Mouse (Mus musculus) forebrain, embryonic 12.5 days (tissue): ENCODE data around the gene Galnt7. TPM values are rescaled to one million over a fixed set of nuclear protein-coding genes. Genes with fewer than 3 reads are reported as not detected.

Source experiments
- ATAC-seq: fragments of 200-750 bp; cut with Nextera tagmentation; 2 replicates; pipeline ENCODE4 v1.8.0; 2017; ENCODE audit warnings: moderate TSS enrichment; ENCODE audit not compliant: low FRiP score
- H3K27ac ChIP-seq: fragments of 300-500 bp; sonication (generic); 2 replicates; pipeline ENCODE4 v1.5.1; 2016; ENCODE audit warnings: mild to moderate bottlenecking
- H3K27me3 ChIP-seq: fragments of 300-500 bp; sonication (generic); 2 replicates; pipeline ENCODE4 v1.6.1; 2016; ENCODE audit warnings: mild to moderate bottlenecking
- H3K36me3 ChIP-seq: fragments of 300-500 bp; sonication (generic); replicated peaks from 2 replicates; pipeline ENCODE4 v1.6.1; 2016; ENCODE audit warnings: mild to moderate bottlenecking
- H3K4me1 ChIP-seq: fragments of 300-500 bp; sonication (generic); 2 replicates; pipeline ENCODE4 v1.6.1; 2016
- H3K4me2 ChIP-seq: fragments of 300-500 bp; sonication (generic); 2 replicates; pipeline ENCODE4 v1.6.1; 2016; ENCODE audit warnings: mild to moderate bottlenecking, moderate library complexity
- H3K4me3 ChIP-seq: fragments of 300-500 bp; sonication (generic); replicated peaks from 2 replicates; pipeline ENCODE4 v1.5.1; 2016; ENCODE audit warnings: mild to moderate bottlenecking
- H3K9ac ChIP-seq: fragments of 300-500 bp; sonication (generic); 2 replicates; pipeline ENCODE4 v1.6.1; 2016; ENCODE audit warnings: mild to moderate bottlenecking
- H3K9me3 ChIP-seq: fragments of 300-500 bp; sonication (generic); 2 replicates; pipeline ENCODE4 v1.6.1; 2016
- WGBS: fragments of 180-500 bp; shearing (Covaris S2); methylation state at CpG from one replicate; pipeline ENCODE4 v1.1.7; 2016; 5-methylcytosine and 5-hydroxymethylcytosine counted together
- polyA plus RNA-seq: library from polyadenylated mRNA; unstranded; fragments of >200 nt; fragmentation: Nextera tagmentation; extraction: Ambion mirVana; gene quantifications from 2 replicates; pipeline ENCODE4 v1.2.1, GENCODE M21; 2016

The Galnt7 gene
- polyA plus RNA-seq, 1 experiment from 2014 or later: 18.9 TPM

- no peak overlapping the region for H3K4me2 ChIP-seq
- H3K4me1 ChIP-seq: peaks cover 8% of the 10 kb centered on the region
- no peaks in the 10 kb centered on the region for H3K36me3 ChIP-seq
- no peaks in the 10 kb centered on the region for H3K9me3 ChIP-seq
- no peak for ATAC-seq
- no peak overlapping the region for H3K27ac ChIP-seq
- H3K27me3 ChIP-seq: 0 out of 2 replicates have a peak, but pooled peaks cover 5% of the 10 kb centered on the region
- no peak overlapping the region for H3K4me3 ChIP-seq
- H3K9ac ChIP-seq: no peak overlapping the region
- WGBS: 86% methylated on average over 6 of the region's 6 CpGs
These were observed 2.6 kb downstream of the Galnt7 start for GRCm38 (mm10) chr8:57650216-57650615.

GRCm38 (mm10) chr8:57647566-57647965 is 5.3 kb downstream of the Galnt7 start:
- no peak for ATAC-seq
- H3K36me3 ChIP-seq: no peaks in the 10 kb centered on the region
- no peaks in the 10 kb centered on the region for H3K27me3 ChIP-seq
- H3K4me2 ChIP-seq: no peak overlapping the region
- no peaks in the 10 kb centered on the region for H3K9me3 ChIP-seq
- 92% methylated on average over 3 of the region's 3 CpGs for WGBS
- peaks cover 4% of the 10 kb centered on the region for H3K4me1 ChIP-seq
- no peak overlapping the region for H3K4me3 ChIP-seq
- no peak overlapping the region for H3K27ac ChIP-seq
- H3K9ac ChIP-seq: no peak overlapping the region

GRCm38 (mm10) chr8:57644281-57644680 is 8.6 kb downstream of the Galnt7 start:
- H3K9ac ChIP-seq: no peak overlapping the region
- no peaks in the 10 kb centered on the region for H3K27me3 ChIP-seq
- 91% methylated on average over 6 of the region's 6 CpGs for WGBS
- no peaks in the 10 kb centered on the region for H3K9me3 ChIP-seq
- H3K4me1 ChIP-seq: no peaks in the 10 kb centered on the region
- H3K27ac ChIP-seq: no peak overlapping the region
- no peak overlapping the region for H3K4me3 ChIP-seq
- no peak for ATAC-seq
- H3K36me3 ChIP-seq: no peaks in the 10 kb centered on the region
- no peak overlapping the region for H3K4me2 ChIP-seq

GRCm38 (mm10) chr8:57642722-57643121 is 10.1 kb downstream of the Galnt7 start:
- H3K27me3 ChIP-seq: no peaks in the 10 kb centered on the region
- no peaks in the 10 kb centered on the region for H3K4me1 ChIP-seq
- no peaks in the 10 kb centered on the region for H3K36me3 ChIP-seq
- no peak for ATAC-seq
- WGBS: 78% methylated on average over 5 of the region's 5 CpGs
- no peak overlapping the region for H3K9ac ChIP-seq
- H3K9me3 ChIP-seq: no peaks in the 10 kb centered on the region
- H3K4me2 ChIP-seq: no peak overlapping the region
- no peak overlapping the region for H3K27ac ChIP-seq
- H3K4me3 ChIP-seq: no peak overlapping the region

- no peak for ATAC-seq
- WGBS: 55% methylated on average over 6 of the region's 6 CpGs
These were observed 13.9 kb downstream of the Galnt7 start for GRCm38 (mm10) chr8:57638925-57639324.

GRCm38 (mm10) chr8:57637599-57638280 is 15.1 kb downstream of the Galnt7 start:
- 88% methylated on average over 15 of the region's 15 CpGs for WGBS
- no peak overlapping the region for H3K9ac ChIP-seq
- no peaks in the 10 kb centered on the region for H3K27me3 ChIP-seq
- H3K4me3 ChIP-seq: no peak overlapping the region
- ATAC-seq: no peak
- no peaks in the 10 kb centered on the region for H3K9me3 ChIP-seq
- no peak overlapping the region for H3K4me2 ChIP-seq
- H3K4me1 ChIP-seq: no peaks in the 10 kb centered on the region
- no peaks in the 10 kb centered on the region for H3K36me3 ChIP-seq
- H3K27ac ChIP-seq: no peak overlapping the region

More at GRCm38 (mm10) chr8:57638925-57639324, 13.9 kb downstream of the Galnt7 start:
- no peaks in the 10 kb centered on the region for H3K4me1 ChIP-seq
- no peaks in the 10 kb centered on the region for H3K27me3 ChIP-seq
- H3K36me3 ChIP-seq: no peaks in the 10 kb centered on the region
- no peaks in the 10 kb centered on the region for H3K9me3 ChIP-seq
- no peak overlapping the region for H3K4me3 ChIP-seq
- H3K4me2 ChIP-seq: no peak overlapping the region
- no peak overlapping the region for H3K27ac ChIP-seq
- H3K9ac ChIP-seq: no peak overlapping the region

GRCm38 (mm10) chr8:57636698-57637097 is 16.1 kb downstream of the Galnt7 start:
- Histone ChIP-seq H3K9me3 (no peaks in the 10 kb centered on the region), H3K4me1 (no peaks in the 10 kb centered on the region), H3K9ac (no peak overlapping the region), H3K4me3 (no peak overlapping the region), H3K36me3 (no peaks in the 10 kb centered on the region), H3K4me2 (no peak overlapping the region), H3K27me3 (no peaks in the 10 kb centered on the region), H3K27ac (no peak overlapping the region)
- ATAC-seq: no peak
- WGBS: 91% methylated on average over 11 of the region's 11 CpGs

GRCm38 (mm10) chr8:57636281-57636680 is 16.6 kb downstream of the Galnt7 start:
- ATAC-seq: no peak
- Histone ChIP-seq H3K9ac (no peak overlapping the region), H3K36me3 (no peaks in the 10 kb centered on the region), H3K4me3 (no peak overlapping the region), H3K4me1 (no peaks in the 10 kb centered on the region), H3K27me3 (no peaks in the 10 kb centered on the region), H3K27ac (no peak overlapping the region), H3K9me3 (no peaks in the 10 kb centered on the region), H3K4me2 (no peak overlapping the region)
- WGBS: 74% methylated on average over 3 of the region's 3 CpGs

- no peak overlapping the region for H3K4me2 ChIP-seq
- ATAC-seq: no peak
- no peak overlapping the region for H3K9ac ChIP-seq
- H3K36me3 ChIP-seq: no peaks in the 10 kb centered on the region
- 87% methylated on average over 7 of the region's 7 CpGs for WGBS
- no peak overlapping the region for H3K4me3 ChIP-seq
- H3K27me3 ChIP-seq: no peaks in the 10 kb centered on the region
- H3K27ac ChIP-seq: no peak overlapping the region
- no peaks in the 10 kb centered on the region for H3K9me3 ChIP-seq
- H3K4me1 ChIP-seq: no peaks in the 10 kb centered on the region
These were observed 21.1 kb downstream of the Galnt7 start for GRCm38 (mm10) chr8:57631780-57632179.

- no peak for ATAC-seq
These were observed 22.7 kb downstream of the Galnt7 start for GRCm38 (mm10) chr8:57630148-57630547.

GRCm38 (mm10) chr8:57628787-57629664 is 23.8 kb downstream of the Galnt7 start:
- ATAC-seq: no peak
- Histone ChIP-seq H3K9ac (no peak overlapping the region), H3K9me3 (no peaks in the 10 kb centered on the region), H3K36me3 (no peaks in the 10 kb centered on the region), H3K4me1 (no peaks in the 10 kb centered on the region), H3K4me2 (no peak overlapping the region), H3K27ac (no peak overlapping the region), H3K4me3 (no peak overlapping the region), H3K27me3 (no peaks in the 10 kb centered on the region)
- 90% methylated on average over 6 of the region's 6 CpGs for WGBS

More at GRCm38 (mm10) chr8:57630148-57630547, 22.7 kb downstream of the Galnt7 start:
- H3K27me3 ChIP-seq: no peaks in the 10 kb centered on the region
- no peak overlapping the region for H3K4me3 ChIP-seq
- H3K4me2 ChIP-seq: no peak overlapping the region
- no peaks in the 10 kb centered on the region for H3K9me3 ChIP-seq
- no peaks in the 10 kb centered on the region for H3K36me3 ChIP-seq
- WGBS: 92% methylated on average over 8 of the region's 8 CpGs
- H3K9ac ChIP-seq: no peak overlapping the region
- H3K4me1 ChIP-seq: no peaks in the 10 kb centered on the region
- H3K27ac ChIP-seq: no peak overlapping the region

GRCm38 (mm10) chr8:57627946-57628786 is 24.7 kb downstream of the Galnt7 start:
- Histone ChIP-seq H3K27ac (no peak overlapping the region), H3K4me1 (no peaks in the 10 kb centered on the region), H3K4me2 (no peak overlapping the region), H3K9ac (no peak overlapping the region), H3K9me3 (no peaks in the 10 kb centered on the region), H3K4me3 (no peak overlapping the region), H3K36me3 (no peaks in the 10 kb centered on the region), H3K27me3 (no peaks in the 10 kb centered on the region)
- 73% methylated on average over 5 of the region's 5 CpGs for WGBS
- ATAC-seq: no peak
